Mouse (Mus musculus) CH12.LX (cell line): ENCODE results near the gene Zc3h7a. TPM values are rescaled to one million over a fixed set of nuclear protein-coding genes. Genes with fewer than 3 reads are reported as not detected.

Experiments used
- DNase-seq: peaks from one replicate; pipeline ENCODE4 v3.0.0-alpha.2; 2013; ENCODE audit errors: extremely low read depth
- H3K27ac ChIP-seq: 2 replicates; pipeline ENCODE4 v1.5.1; 2012; ENCODE audit warnings: low read depth, mild to moderate bottlenecking, control low read depth, moderate library complexity; ENCODE audit not compliant: insufficient read depth
- H3K27me3 ChIP-seq: replicated peaks from 2 replicates; pipeline ENCODE3; 2012; ENCODE audit warnings: inconsistent platforms
- H3K36me3 ChIP-seq, 2 experiments: replicated peaks in 1 of 2; 2 replicates each; pipeline versions ENCODE3 to v1.6.1; 2012; ENCODE audit warnings: inconsistent platforms in 1 of 2, low read length in 1 of 2, mild to moderate bottlenecking in 1 of 2, mixed read lengths in 1 of 2, moderate library complexity in 1 of 2; ENCODE audit not compliant: control insufficient read depth in 1 of 2, insufficient read depth in 1 of 2
- H3K4me1 ChIP-seq, 2 experiments: 2 replicates each; pipeline ENCODE4 v1.6.1; 2012; ENCODE audit warnings: inconsistent platforms in 1 of 2, moderate library complexity in 1 of 2; ENCODE audit not compliant: insufficient read depth in 2 of 2, control insufficient read depth in 1 of 2
- H3K4me2 ChIP-seq: 2 replicates; pipeline ENCODE4 v1.6.1; 2012; ENCODE audit warnings: low read depth, mild to moderate bottlenecking, control low read depth; ENCODE audit not compliant: poor library complexity, insufficient read depth, severe bottlenecking
- H3K4me3 ChIP-seq, 3 experiments: fragments of 150-350 bp in 1 of 3; sonication (generic) in 1 of 3; replicated peaks in 1 of 3; 2 replicates each; pipeline versions ENCODE3 to v1.5.1; 2011 to 2012; ENCODE audit warnings: low read depth in 2 of 3, low read length in 2 of 3, mild to moderate bottlenecking in 2 of 3, moderate library complexity in 2 of 3, control low read depth in 1 of 3, improper control_type of control experiment in 1 of 3, inconsistent platforms in 1 of 3, mixed read lengths in 1 of 3; ENCODE audit not compliant: poor library complexity in 1 of 3
- H3K79me2 ChIP-seq: replicated peaks from 2 replicates; pipeline ENCODE4 v1.6.1; 2012; ENCODE audit warnings: mild to moderate bottlenecking, moderate library complexity; ENCODE audit not compliant: control insufficient read depth, poor library complexity, insufficient read depth, severe bottlenecking; ENCODE audit errors: extremely low read depth
- H3K9ac ChIP-seq: 2 replicates; pipeline ENCODE4 v1.6.1; 2012; ENCODE audit warnings: low read depth, mild to moderate bottlenecking, control low read depth, moderate library complexity; ENCODE audit not compliant: insufficient read depth
- H3K9me3 ChIP-seq: replicated peaks from 2 replicates; pipeline ENCODE3; 2012; ENCODE audit warnings: low read length, inconsistent platforms, mixed read lengths
- BHLHE40 ChIP-seq: IDR thresholded peaks from 2 replicates; pipeline ENCODE4 v1.6.1; 2011; ENCODE audit warnings: mild to moderate bottlenecking, low read depth, low read length, improper control_type of control experiment
- CHD1 ChIP-seq: IDR thresholded peaks from 2 replicates; pipeline ENCODE4 v1.6.1; 2012; ENCODE audit warnings: low read depth, low read length, improper control_type of control experiment, inconsistent platforms
- CHD2 ChIP-seq: IDR thresholded peaks from 2 replicates; pipeline ENCODE4 v1.6.1; 2011; ENCODE audit warnings: low read length, improper control_type of control experiment
- CTCF ChIP-seq, 2 experiments: IDR thresholded peaks in 1 of 2; conservative IDR thresholded peaks in 1 of 2; 2 replicates each; pipeline ENCODE4 v1.5.1; 2011 to 2012; ENCODE audit warnings: low read depth in 2 of 2, low read length in 2 of 2, improper control_type of control experiment in 1 of 2, inconsistent platforms in 1 of 2, mild to moderate bottlenecking in 1 of 2, moderate library complexity in 1 of 2
- E2F4 ChIP-seq: IDR thresholded peaks from 2 replicates; pipeline ENCODE4 v1.6.1; 2011; ENCODE audit warnings: low read depth, low read length, improper control_type of control experiment; ENCODE audit not compliant: insufficient replicate concordance
- ELF1 ChIP-seq: IDR thresholded peaks from 2 replicates; pipeline ENCODE4 v1.6.1; 2014; ENCODE audit warnings: low read depth, mild to moderate bottlenecking, inconsistent platforms, low read length, improper control_type of control experiment
- EP300 ChIP-seq: IDR thresholded peaks from 2 replicates; pipeline ENCODE4 v1.6.1; 2011; ENCODE audit warnings: low read length, improper control_type of control experiment
- ETS1 ChIP-seq: conservative IDR thresholded peaks from 2 replicates; pipeline ENCODE4 v1.6.1; 2012; ENCODE audit warnings: low read depth, mild to moderate bottlenecking, inconsistent platforms, low read length, improper control_type of control experiment, moderate library complexity
- GABPA ChIP-seq: IDR thresholded peaks from 2 replicates; pipeline ENCODE4 v1.6.1; 2012; ENCODE audit warnings: low read depth, low read length, improper control_type of control experiment, inconsistent platforms; ENCODE audit not compliant: insufficient replicate concordance
- HCFC1 ChIP-seq: IDR thresholded peaks from 2 replicates; pipeline ENCODE4 v1.6.1; 2012; ENCODE audit warnings: low read depth, mild to moderate bottlenecking, inconsistent platforms, low read length, improper control_type of control experiment
- IRF4 ChIP-seq: IDR thresholded peaks from 2 replicates; pipeline ENCODE4 v1.6.1; 2014; ENCODE audit warnings: low read depth, mild to moderate bottlenecking, inconsistent platforms, low read length, improper control_type of control experiment
- JUN ChIP-seq: IDR thresholded peaks from 2 replicates; pipeline ENCODE4 v1.6.1; 2011; ENCODE audit warnings: low read depth, mild to moderate bottlenecking, low read length, improper control_type of control experiment, moderate library complexity; ENCODE audit not compliant: insufficient read depth
- JUND ChIP-seq: conservative IDR thresholded peaks from 2 replicates; pipeline ENCODE4 v1.6.1; 2011; ENCODE audit warnings: low read depth, low read length, improper control_type of control experiment
- KAT2A ChIP-seq: IDR thresholded peaks from 2 replicates; pipeline ENCODE4 v1.6.1; 2012; ENCODE audit warnings: low read length, improper control_type of control experiment, inconsistent platforms; ENCODE audit not compliant: insufficient replicate concordance
- MAFK ChIP-seq: IDR thresholded peaks from 2 replicates; pipeline ENCODE4 v1.6.1; 2011; ENCODE audit warnings: low read length, improper control_type of control experiment; ENCODE audit not compliant: insufficient replicate concordance
- MAX ChIP-seq: IDR thresholded peaks from 2 replicates; pipeline ENCODE4 v1.6.1; 2011; ENCODE audit warnings: low read length, improper control_type of control experiment
- MAZ ChIP-seq: IDR thresholded peaks from 2 replicates; pipeline ENCODE4 v1.6.1; 2012; ENCODE audit warnings: low read depth, mild to moderate bottlenecking, inconsistent platforms, low read length, improper control_type of control experiment, moderate library complexity
- MEF2A ChIP-seq: IDR thresholded peaks from 2 replicates; pipeline ENCODE4 v1.6.1; 2014; ENCODE audit warnings: low read depth, mild to moderate bottlenecking, inconsistent platforms, low read length, improper control_type of control experiment, borderline replicate concordance
- MXI1 ChIP-seq: IDR thresholded peaks from 2 replicates; pipeline ENCODE4 v1.6.1; 2011; ENCODE audit warnings: mild to moderate bottlenecking, low read depth, low read length, improper control_type of control experiment
- MYC ChIP-seq: IDR thresholded peaks from 2 replicates; pipeline ENCODE4 v1.6.1; 2011; ENCODE audit warnings: low read depth, mild to moderate bottlenecking, improper control_type of control experiment, low read length
- NELFE ChIP-seq: IDR thresholded peaks from 2 replicates; pipeline ENCODE4 v1.6.1; 2011; ENCODE audit warnings: low read depth, low read length, improper control_type of control experiment
- NRF1 ChIP-seq: IDR thresholded peaks from 2 replicates; pipeline ENCODE4 v1.6.1; 2014; ENCODE audit warnings: low read depth, mild to moderate bottlenecking, inconsistent platforms, low read length, improper control_type of control experiment, moderate library complexity
- PAX5 ChIP-seq: IDR thresholded peaks from 2 replicates; pipeline ENCODE4 v1.6.1; 2012; ENCODE audit warnings: low read length, inconsistent platforms, mixed read lengths
- POLR2A ChIP-seq: IDR thresholded peaks from 2 replicates; pipeline ENCODE4 v1.6.1; 2011; ENCODE audit warnings: low read depth, mild to moderate bottlenecking, improper control_type of control experiment, low read length
- POLR2AphosphoS2 ChIP-seq: IDR thresholded peaks from 2 replicates; pipeline ENCODE4 v1.6.1; 2011; ENCODE audit warnings: low read depth, low read length, improper control_type of control experiment
- RAD21 ChIP-seq: IDR thresholded peaks from 2 replicates; pipeline ENCODE4 v1.6.1; 2011; ENCODE audit warnings: low read depth, mild to moderate bottlenecking, low read length, improper control_type of control experiment, moderate library complexity
- RCOR1 ChIP-seq: conservative IDR thresholded peaks from 2 replicates; pipeline ENCODE4 v1.6.1; 2012; ENCODE audit warnings: low read depth, mild to moderate bottlenecking, inconsistent platforms, low read length, improper control_type of control experiment
- SIN3A ChIP-seq: IDR thresholded peaks from 2 replicates; pipeline ENCODE4 v1.6.1; 2012; ENCODE audit warnings: low read length, improper control_type of control experiment, inconsistent platforms
- SMC3 ChIP-seq: IDR thresholded peaks from 2 replicates; pipeline ENCODE4 v1.6.1; 2011; ENCODE audit warnings: low read depth, low read length, improper control_type of control experiment
- TBP ChIP-seq: conservative IDR thresholded peaks from 2 replicates; pipeline ENCODE4 v1.6.1; 2011; ENCODE audit warnings: low read depth, low read length, improper control_type of control experiment
- TCF12 ChIP-seq: IDR thresholded peaks from 2 replicates; pipeline ENCODE4 v1.6.1; 2014; ENCODE audit warnings: low read depth, mild to moderate bottlenecking, inconsistent platforms, low read length, improper control_type of control experiment
- UBTF ChIP-seq: IDR thresholded peaks from 2 replicates; pipeline ENCODE4 v1.6.1; 2012; ENCODE audit warnings: low read depth, mild to moderate bottlenecking, inconsistent platforms, low read length, improper control_type of control experiment, moderate library complexity
- USF1 ChIP-seq: IDR thresholded peaks from 2 replicates; pipeline ENCODE4 v1.6.1; 2014; ENCODE audit warnings: low read depth, mild to moderate bottlenecking, inconsistent platforms, low read length, improper control_type of control experiment
- USF2 ChIP-seq: conservative IDR thresholded peaks from 2 replicates; pipeline ENCODE4 v1.6.1; 2011; ENCODE audit warnings: low read depth, low read length, improper control_type of control experiment
- ZC3H11A ChIP-seq: IDR thresholded peaks from 2 replicates; pipeline ENCODE4 v1.6.1; 2012; ENCODE audit warnings: low read depth, mild to moderate bottlenecking, inconsistent platforms, low read length, improper control_type of control experiment
- ZKSCAN1 ChIP-seq: IDR thresholded peaks from 2 replicates; pipeline ENCODE4 v1.6.1; 2012; ENCODE audit warnings: low read depth, inconsistent platforms, low read length, improper control_type of control experiment, borderline replicate concordance
- ZMIZ1 ChIP-seq: IDR thresholded peaks from 2 replicates; pipeline ENCODE4 v1.6.1; 2012; ENCODE audit warnings: low read depth, mild to moderate bottlenecking, inconsistent platforms, low read length, improper control_type of control experiment
- ZNF384 ChIP-seq: IDR thresholded peaks from 2 replicates; pipeline ENCODE4 v1.6.1; 2012; ENCODE audit warnings: low read depth, low read length, improper control_type of control experiment, inconsistent platforms
- dilution Hi-C: fragments of 300-500 bp; cut with MboI; formaldehyde crosslinking; loops from 2 replicates; pipeline ENCODE4 v1.14.3; 2020; ENCODE audit warnings: low sequenced_read_pairs; ENCODE audit not compliant: extremely low pct_unique_long_range_greater_than_20kb, extremely low pct_ligation_motif_present
- in situ Hi-C: fragments of 300-500 bp; cut with MboI; formaldehyde crosslinking; loops from 3 replicates; pipeline ENCODE4 v1.14.3; 2019; ENCODE audit warnings: low sequenced_read_pairs, low pct_ligation_motif_present, low pct_unique_long_range_greater_than_20kb, mixed read lengths
- polyA plus RNA-seq: library from polyadenylated mRNA; unstranded; fragments of >175 nt; gene quantifications from 2 replicates; pipeline ENCODE4 v1.2.1, GENCODE M21; 2012; ENCODE audit warnings: low read depth; ENCODE audit not compliant: insufficient read length
- total RNA-seq, 2 experiments: library from RNA; depleted of rRNA; stranded (reverse); fragments of 300-350 nt in 1 of 2; fragments of >200 nt in 1 of 2; gene quantifications; 2 replicates each; pipeline ENCODE4 v1.2.3; 2012 to 2014

The Zc3h7a gene
- total and polyA plus RNA-seq, 3 experiments, result 78.6 to 177 (median 177) TPM

DNA sequence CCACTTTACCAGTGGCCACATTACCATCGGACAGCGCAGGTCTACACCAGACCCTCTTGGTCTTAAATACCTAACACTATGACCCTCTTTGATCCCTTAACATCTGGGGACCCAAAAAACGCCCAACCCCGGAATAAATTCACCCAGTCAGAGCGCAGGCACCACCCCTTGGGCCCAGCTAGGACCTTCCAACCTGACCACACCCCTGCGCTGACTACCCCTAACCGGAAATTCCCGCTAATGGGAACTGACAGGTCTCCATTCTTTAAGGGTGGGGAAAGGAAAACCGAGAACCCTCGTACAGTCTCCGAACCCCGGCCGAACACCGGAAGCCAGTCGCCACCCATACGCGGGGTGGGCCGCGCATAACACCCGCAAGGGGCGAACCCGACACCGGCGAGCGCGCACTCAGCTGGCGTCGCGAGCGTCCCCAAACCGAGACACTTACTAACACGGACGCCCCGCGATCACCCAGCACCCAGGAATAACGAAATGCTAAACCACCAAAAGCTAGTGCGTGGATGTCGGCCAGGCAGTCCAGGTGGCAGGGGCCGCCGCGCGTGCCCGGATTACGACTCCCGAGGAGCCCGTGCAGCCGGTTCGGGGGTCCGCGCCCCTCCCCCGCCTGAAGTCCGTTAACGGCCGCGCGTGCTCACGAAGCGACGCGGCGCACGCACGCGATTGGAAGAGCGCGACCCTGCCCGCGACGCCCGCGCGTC is 545 bp downstream of the Zc3h7a start:
- dilution Hi-C loops (no loop called here), in situ Hi-C loops (no loop called here)
- Histone ChIP-seq H3K36me3 (peaks cover 3 to 30% of the 10 kb centered on the region in 2 experiments), H3K4me2 (peak overlapping the region; percentile 65; the same call in 1 of the 2 replicates), H3K27ac (peak overlapping the region; percentile 83), H3K27me3 (no peaks in the 10 kb centered on the region), H3K4me3 (peak overlapping the region; percentile 57 to 97 (median 89)), H3K79me2 (peaks cover 51% of the 10 kb centered on the region), H3K4me1 (peaks cover 6 to 55% of the 10 kb centered on the region in 2 experiments; a peak in 3 of 4 replicates), H3K9me3 (peaks cover 9% of the 10 kb centered on the region), H3K9ac (peak overlapping the region; percentile 93)
- TF ChIP-seq ELF1 (peak; percentile 74), RAD21 (no peak), JUN (no peak), USF1 (no peak), ETS1 (no peak), POLR2A (no peak; the same call in 1 of the 2 replicates), MAFK (no peak), SMC3 (no peak), ZMIZ1 (no peak), BHLHE40 (no peak), RCOR1 (no peak), EP300 (no peak), CHD1 (no peak), UBTF (no peak), KAT2A (no peak), CHD2 (peak; percentile 51), E2F4 (no peak), ZC3H11A (no peak), ZNF384 (no peak), SIN3A (peak; percentile 72; the same call in 1 of the 2 replicates), POLR2AphosphoS2 (no peak), TCF12 (0 out of 2 replicates have a peak, but pooled peaks have one; percentile 7), ZKSCAN1 (no peak), MYC (no peak), JUND (no peak), IRF4 (peak; percentile 44; the same call in 1 of the 2 replicates), NELFE (no peak), HCFC1 (peak; percentile 61), USF2 (no peak), MAZ (no peak), GABPA (no peak), NRF1 (peak; percentile 58; the same call in 1 of the 2 replicates), CTCF (conservative IDR thresholded peaks at IDR 0.05 in 1 of 2, IDR thresholded peaks at IDR 0.05 in 1 of 2; ENCODE audit: low read depth in 2 of 2, low read length in 2 of 2) (no peak), MEF2A (no peak), TBP (peak; percentile 58; the same call in 1 of the 2 replicates), MXI1 (peak; percentile 59; the same call in 1 of the 2 replicates), MAX (no peak), PAX5 (no peak)
- DNase-seq, result peak; percentile 78
